Mouse (Mus musculus): ENCODE data around the gene Gclm. TPM values are rescaled to one million over a fixed set of nuclear protein-coding genes. Genes with fewer than 3 reads are reported as not detected.
"Not testable (repeated sequence)": the region's sequence is repeated elsewhere in the genome, so short reads cannot be mapped to it uniquely, and the experiment has no call there.

Gclm gene
- polyA plus RNA-seq, 1 experiment from 2014 or later = 98.6 TPM

GRCm38 (mm10) chr3:122226972-122227371 lies 18.4 kb upstream of the Gclm start:
- WGBS = 72% methylated on average over 6 of the region's 6 CpGs
- not testable (repeated sequence) for H3K9ac ChIP-seq (replicated peaks; ENCODE audit: low read length); H3K27me3 ChIP-seq (ENCODE audit: insufficient read depth, low read length); H3K4me3 ChIP-seq (ENCODE audit: low read length); H3K9me3 ChIP-seq (ENCODE audit: low read length); H3K4me1 ChIP-seq (ENCODE audit: insufficient read depth, low read length); H3K36me3 ChIP-seq (ENCODE audit: insufficient read depth, low read length); ATAC-seq (ENCODE audit: low FRiP score, low TSS enrichment); H3K4me2 ChIP-seq (replicated peaks; ENCODE audit: low read depth, low read length); H3K27ac ChIP-seq (ENCODE audit: low read length)

GRCm38 (mm10) chr3:122235772-122236171 lies 9.6 kb upstream of the Gclm start:
- H3K27me3 ChIP-seq (ENCODE audit: insufficient read depth, low read length) = no peaks in the 10 kb centered on the region
- H3K9me3 ChIP-seq (ENCODE audit: low read length) = no peaks in the 10 kb centered on the region
- no peak overlapping the region for H3K4me2 ChIP-seq (replicated peaks; ENCODE audit: low read depth, low read length)
- 31% methylated on average over 1 of the region's 1 CpGs for WGBS
- no peak overlapping the region for H3K27ac ChIP-seq (ENCODE audit: low read length)
- no peaks in the 10 kb centered on the region for H3K4me1 ChIP-seq (ENCODE audit: insufficient read depth, low read length)
- H3K36me3 ChIP-seq (ENCODE audit: insufficient read depth, low read length) = no peaks in the 10 kb centered on the region
- H3K4me3 ChIP-seq (ENCODE audit: low read length) = no peak overlapping the region
- ATAC-seq (ENCODE audit: low FRiP score, low TSS enrichment) = no peak
- H3K9ac ChIP-seq (replicated peaks; ENCODE audit: low read length) = no peak overlapping the region

GRCm38 (mm10) chr3:122242876-122243275 lies 2.5 kb upstream of the Gclm start:
- Histone ChIP-seq H3K27ac (ENCODE audit: low read length) (no peak overlapping the region), H3K27me3 (ENCODE audit: insufficient read depth, low read length) (no peaks in the 10 kb centered on the region), H3K4me3 (ENCODE audit: low read length) (no peak overlapping the region), H3K4me2 (replicated peaks; ENCODE audit: low read depth, low read length) (no peak overlapping the region), H3K4me1 (ENCODE audit: insufficient read depth, low read length) (peaks cover 20% of the 10 kb centered on the region), H3K9ac (replicated peaks; ENCODE audit: low read length) (no peak overlapping the region), H3K9me3 (ENCODE audit: low read length) (no peaks in the 10 kb centered on the region), H3K36me3 (ENCODE audit: insufficient read depth, low read length) (no peaks in the 10 kb centered on the region)
- 49% methylated on average over 6 of the region's 6 CpGs for WGBS
- ATAC-seq (ENCODE audit: low FRiP score, low TSS enrichment) = no peak

DNA sequence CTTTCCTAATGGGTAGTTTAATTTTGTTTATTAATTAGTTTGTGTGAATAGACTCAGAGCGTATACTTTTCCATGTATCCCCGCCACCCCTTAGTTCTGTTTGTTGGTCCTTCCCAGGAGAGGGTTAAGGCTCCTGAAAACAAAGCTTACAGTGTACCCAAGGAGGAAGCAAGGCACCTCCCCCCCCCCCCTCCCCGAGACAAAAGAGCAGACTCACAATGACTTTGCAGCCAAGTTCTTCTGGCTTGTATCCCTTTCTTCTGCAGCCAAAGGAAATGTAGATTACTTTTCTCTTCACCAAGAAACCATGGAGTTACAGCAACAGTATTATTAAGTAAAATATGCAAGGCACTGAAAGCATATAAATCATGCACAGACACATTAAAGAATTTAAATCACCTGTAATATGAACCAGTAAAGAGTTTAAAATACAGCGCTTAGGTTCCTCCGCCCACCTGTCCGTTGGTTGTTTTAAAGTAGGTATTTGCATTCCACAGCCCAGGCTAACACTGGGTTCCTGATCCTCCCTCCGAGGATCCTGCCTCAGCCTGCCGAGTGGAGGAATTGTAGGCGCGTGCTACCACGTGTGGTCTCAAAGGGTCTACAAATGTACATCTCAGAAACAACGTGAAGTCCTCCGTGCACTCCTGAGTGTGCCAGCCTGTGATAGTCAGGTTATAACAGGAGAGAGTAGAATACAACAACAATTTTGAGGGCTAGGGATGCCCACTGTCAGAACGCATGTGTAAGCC lies 1.8 kb upstream of the Gclm start:
- H3K4me3 ChIP-seq (ENCODE audit: low read length) = no peak overlapping the region
- no peaks in the 10 kb centered on the region for H3K27me3 ChIP-seq (ENCODE audit: insufficient read depth, low read length)
- H3K9ac ChIP-seq (replicated peaks; ENCODE audit: low read length) = no peak overlapping the region
- no peak for ATAC-seq (ENCODE audit: low FRiP score, low TSS enrichment)
- H3K4me2 ChIP-seq (replicated peaks; ENCODE audit: low read depth, low read length) = no peak overlapping the region
- H3K36me3 ChIP-seq (ENCODE audit: insufficient read depth, low read length) = no peaks in the 10 kb centered on the region
- WGBS = 50% methylated on average over 14 of the region's 14 CpGs
- H3K4me1 ChIP-seq (ENCODE audit: insufficient read depth, low read length) = peaks cover 20% of the 10 kb centered on the region
- peak overlapping the region; percentile 54; the same call in 1 of the 2 replicates for H3K27ac ChIP-seq (ENCODE audit: low read length)
- H3K9me3 ChIP-seq (ENCODE audit: low read length) = no peaks in the 10 kb centered on the region

DNA sequence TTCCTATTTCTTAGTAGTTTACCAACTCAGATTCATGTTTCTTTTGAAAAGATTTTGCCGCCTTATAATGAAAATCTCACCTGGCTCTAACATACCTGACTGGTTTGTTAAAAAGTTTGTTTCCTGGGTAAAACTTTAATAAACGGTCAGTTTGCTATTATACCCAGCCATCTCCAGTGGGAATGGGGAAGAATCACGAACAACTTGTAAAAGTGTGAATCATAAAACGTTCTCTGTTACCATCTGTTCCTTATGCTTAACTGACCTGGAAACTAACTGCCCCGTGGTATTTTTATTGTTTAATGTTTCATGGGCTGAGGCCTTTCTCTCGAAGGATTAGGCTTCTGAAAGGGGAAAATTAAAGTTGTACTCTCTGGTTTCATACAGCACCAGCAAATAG lies 598 bp upstream of the Gclm start:
- Histone ChIP-seq H3K36me3 (ENCODE audit: insufficient read depth, low read length) (no peaks in the 10 kb centered on the region), H3K9ac (replicated peaks; ENCODE audit: low read length) (peak overlapping the region; percentile 50; the same call in 1 of the 2 replicates), H3K9me3 (ENCODE audit: low read length) (no peaks in the 10 kb centered on the region), H3K4me2 (replicated peaks; ENCODE audit: low read depth, low read length) (peak overlapping the region; percentile 51), H3K4me3 (ENCODE audit: low read length) (peak overlapping the region; percentile 95), H3K27me3 (ENCODE audit: insufficient read depth, low read length) (no peaks in the 10 kb centered on the region), H3K27ac (ENCODE audit: low read length) (peak overlapping the region; percentile 46; the same call in 1 of the 2 replicates), H3K4me1 (ENCODE audit: insufficient read depth, low read length) (peaks cover 20% of the 10 kb centered on the region)
- WGBS = 40% methylated on average over 6 of the region's 6 CpGs
- ATAC-seq (ENCODE audit: low FRiP score, low TSS enrichment) = no peak

DNA sequence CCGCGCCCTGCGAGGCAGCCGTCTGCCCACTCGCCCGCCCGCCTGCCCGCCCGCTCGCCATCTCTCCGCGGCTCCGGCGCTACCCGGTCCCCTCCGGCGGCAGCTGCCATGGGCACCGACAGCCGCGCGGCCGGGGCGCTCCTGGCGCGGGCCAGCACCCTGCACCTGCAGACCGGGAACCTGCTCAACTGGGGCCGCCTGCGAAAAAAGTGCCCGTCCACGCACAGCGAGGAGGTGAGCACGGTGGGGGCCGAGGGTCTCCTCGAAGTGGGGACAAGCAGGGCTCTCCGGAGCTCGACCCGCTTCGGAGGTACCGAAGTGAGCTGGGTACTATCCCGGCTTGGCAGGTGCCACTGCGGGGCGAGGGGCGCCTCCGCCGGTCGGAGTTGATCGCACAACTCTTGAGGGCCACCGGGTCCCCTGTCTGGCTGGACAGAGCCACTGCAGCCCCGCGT lies 548 bp downstream of the Gclm start:
- H3K27ac ChIP-seq (ENCODE audit: low read length) = peak overlapping the region; percentile 93
- H3K9me3 ChIP-seq (ENCODE audit: low read length) = no peaks in the 10 kb centered on the region
- peaks cover 20% of the 10 kb centered on the region for H3K4me1 ChIP-seq (ENCODE audit: insufficient read depth, low read length)
- no peaks in the 10 kb centered on the region for H3K36me3 ChIP-seq (ENCODE audit: insufficient read depth, low read length)
- peak; percentile 72 for ATAC-seq (ENCODE audit: low FRiP score, low TSS enrichment)
- under 1% methylated on average over 47 of the region's 50 CpGs for WGBS
- H3K4me2 ChIP-seq (replicated peaks; ENCODE audit: low read depth, low read length) = peak overlapping the region; percentile 75
- H3K4me3 ChIP-seq (ENCODE audit: low read length) = peak overlapping the region; percentile 95
- peak overlapping the region; percentile 91 for H3K9ac ChIP-seq (replicated peaks; ENCODE audit: low read length)
- no peaks in the 10 kb centered on the region for H3K27me3 ChIP-seq (ENCODE audit: insufficient read depth, low read length)

DNA sequence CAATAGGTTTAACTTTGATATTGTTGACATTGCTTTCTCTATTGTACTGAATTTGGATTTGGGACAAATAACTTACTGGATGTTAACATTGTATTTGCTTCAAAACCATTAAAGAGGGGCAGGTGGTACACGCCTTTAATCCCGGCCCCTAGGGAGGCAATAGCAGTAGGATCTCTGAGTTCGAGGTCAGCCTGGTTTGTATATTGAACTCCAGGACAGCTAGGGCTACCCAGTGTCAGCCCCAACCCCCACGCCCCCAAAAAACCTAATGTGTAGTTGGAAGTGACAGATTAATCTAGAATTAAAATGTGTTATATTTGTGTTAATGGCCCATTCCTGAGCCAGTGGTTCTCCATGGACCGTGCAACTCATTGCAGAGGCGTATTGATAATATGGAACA lies 1.0 kb downstream of the Gclm start:
- ATAC-seq (ENCODE audit: low FRiP score, low TSS enrichment) = no peak
- H3K4me3 ChIP-seq (ENCODE audit: low read length) = peak overlapping the region; percentile 95
- H3K27me3 ChIP-seq (ENCODE audit: insufficient read depth, low read length) = no peaks in the 10 kb centered on the region
- WGBS = 29% methylated on average over 6 of the region's 6 CpGs
- H3K4me2 ChIP-seq (replicated peaks; ENCODE audit: low read depth, low read length) = peak overlapping the region; percentile 75
- no peaks in the 10 kb centered on the region for H3K9me3 ChIP-seq (ENCODE audit: low read length)
- no peaks in the 10 kb centered on the region for H3K36me3 ChIP-seq (ENCODE audit: insufficient read depth, low read length)
- peak overlapping the region; percentile 93 for H3K27ac ChIP-seq (ENCODE audit: low read length)
- H3K4me1 ChIP-seq (ENCODE audit: insufficient read depth, low read length) = peaks cover 20% of the 10 kb centered on the region
- H3K9ac ChIP-seq (replicated peaks; ENCODE audit: low read length) = peak overlapping the region; percentile 91

- no peaks in the 10 kb centered on the region for H3K9me3 ChIP-seq (ENCODE audit: low read length)
- H3K4me1 ChIP-seq (ENCODE audit: insufficient read depth, low read length) = peaks cover 20% of the 10 kb centered on the region
- 62% methylated on average over 12 of the region's 12 CpGs for WGBS
- H3K4me2 ChIP-seq (replicated peaks; ENCODE audit: low read depth, low read length) = peak overlapping the region; percentile 75
- no peaks in the 10 kb centered on the region for H3K27me3 ChIP-seq (ENCODE audit: insufficient read depth, low read length)
- peak overlapping the region; percentile 91 for H3K9ac ChIP-seq (replicated peaks; ENCODE audit: low read length)
- no peak for ATAC-seq (ENCODE audit: low FRiP score, low TSS enrichment)
- H3K36me3 ChIP-seq (ENCODE audit: insufficient read depth, low read length) = no peaks in the 10 kb centered on the region
- H3K27ac ChIP-seq (ENCODE audit: low read length) = no peak overlapping the region; the same call in 1 of the 2 replicates
- peak overlapping the region; percentile 95 for H3K4me3 ChIP-seq (ENCODE audit: low read length)
Measured at GRCm38 (mm10) chr3:122246986-122247767, 1.8 kb downstream of the Gclm start.

- Histone ChIP-seq H3K4me3 (ENCODE audit: low read length) (no peak overlapping the region), H3K27ac (ENCODE audit: low read length) (no peak overlapping the region), H3K4me2 (replicated peaks; ENCODE audit: low read depth, low read length) (no peak overlapping the region)
Measured at GRCm38 (mm10) chr3:122247768-122248100, 2.4 kb downstream of the Gclm start.

More at GRCm38 (mm10) chr3:122247768-122248100, 2.4 kb downstream of the Gclm start:
- no peak for ATAC-seq (ENCODE audit: low FRiP score, low TSS enrichment)
- WGBS = 100% methylated on average over 2 of the region's 2 CpGs
- Histone ChIP-seq H3K9me3 (ENCODE audit: low read length) (no peaks in the 10 kb centered on the region), H3K36me3 (ENCODE audit: insufficient read depth, low read length) (no peaks in the 10 kb centered on the region), H3K9ac (replicated peaks; ENCODE audit: low read length) (no peak overlapping the region), H3K4me1 (ENCODE audit: insufficient read depth, low read length) (peaks cover 18% of the 10 kb centered on the region), H3K27me3 (ENCODE audit: insufficient read depth, low read length) (no peaks in the 10 kb centered on the region)
